Mouse (Mus musculus): ENCODE measurements around the gene Prkca. TPM values are rescaled to one million over a fixed set of nuclear protein-coding genes. Genes with fewer than 3 reads are reported as not detected.

Prkca gene
- polyA plus RNA-seq, 1 experiment from 2014 or later: 6.5 TPM

- Histone ChIP-seq H3K27me3 (ENCODE audit: control insufficient read depth, insufficient read depth, low read depth, low read length) (no peaks in the 10 kb centered on the region), H3K27ac (ENCODE audit: low read length) (no peak overlapping the region), H3K4me3 (ENCODE audit: low read depth, low read length) (no peak overlapping the region), H3K4me2 (ENCODE audit: low read length) (no peak overlapping the region), H3K4me1 (ENCODE audit: control insufficient read depth, insufficient read depth, low read length) (peaks cover 9% of the 10 kb centered on the region; the same call in 1 of the 2 replicates), H3K9me3 (replicated peaks; ENCODE audit: control insufficient read depth, low read length, poor library complexity, severe bottlenecking) (no peaks in the 10 kb centered on the region), H3K9ac (ENCODE audit: low read depth, low read length) (no peak overlapping the region), H3K36me3 (ENCODE audit: control insufficient read depth, insufficient read depth, low read length) (no peaks in the 10 kb centered on the region)
- WGBS: 56% methylated on average over 4 of the region's 4 CpGs
- ATAC-seq: no peak
Observed at GRCm38 (mm10) chr11:107903966-107904605, 439.6 kb downstream of the Prkca start.

- H3K4me2 ChIP-seq (ENCODE audit: low read length): no peak overlapping the region
- no peaks in the 10 kb centered on the region for H3K27me3 ChIP-seq (ENCODE audit: control insufficient read depth, insufficient read depth, low read depth, low read length)
- no peak for ATAC-seq
- 42% methylated on average over 4 of the region's 4 CpGs for WGBS
- no peak overlapping the region for H3K4me3 ChIP-seq (ENCODE audit: low read depth, low read length)
- H3K36me3 ChIP-seq (ENCODE audit: control insufficient read depth, insufficient read depth, low read length): no peaks in the 10 kb centered on the region
- H3K27ac ChIP-seq (ENCODE audit: low read length): no peak overlapping the region
- no peaks in the 10 kb centered on the region for H3K9me3 ChIP-seq (replicated peaks; ENCODE audit: control insufficient read depth, low read length, poor library complexity, severe bottlenecking)
- peaks cover 6% of the 10 kb centered on the region for H3K4me1 ChIP-seq (ENCODE audit: control insufficient read depth, insufficient read depth, low read length)
- H3K9ac ChIP-seq (ENCODE audit: low read depth, low read length): no peak overlapping the region
Observed at GRCm38 (mm10) chr11:107900470-107900869, 443.3 kb downstream of the Prkca start.

- H3K4me2 ChIP-seq (ENCODE audit: low read length): no peak overlapping the region
- WGBS: 57% methylated on average over 2 of the region's 2 CpGs
Observed at GRCm38 (mm10) chr11:107898698-107899097, 445.0 kb downstream of the Prkca start.

GRCm38 (mm10) chr11:107895635-107896034 is 448.1 kb downstream of the Prkca start:
- no peaks in the 10 kb centered on the region for H3K27me3 ChIP-seq (ENCODE audit: control insufficient read depth, insufficient read depth, low read depth, low read length)
- no peak overlapping the region for H3K27ac ChIP-seq (ENCODE audit: low read length)
- H3K9me3 ChIP-seq (replicated peaks; ENCODE audit: control insufficient read depth, low read length, poor library complexity, severe bottlenecking): no peaks in the 10 kb centered on the region
- H3K4me3 ChIP-seq (ENCODE audit: low read depth, low read length): no peak overlapping the region
- WGBS: 57% methylated on average over 4 of the region's 4 CpGs
- H3K4me2 ChIP-seq (ENCODE audit: low read length): no peak overlapping the region
- H3K9ac ChIP-seq (ENCODE audit: low read depth, low read length): no peak overlapping the region
- H3K36me3 ChIP-seq (ENCODE audit: control insufficient read depth, insufficient read depth, low read length): no peaks in the 10 kb centered on the region
- 0 out of 2 replicates have a peak, but pooled peaks have one; percentile 51 for ATAC-seq
- peaks cover 2% of the 10 kb centered on the region for H3K4me1 ChIP-seq (ENCODE audit: control insufficient read depth, insufficient read depth, low read length)

More at GRCm38 (mm10) chr11:107898698-107899097, 445.0 kb downstream of the Prkca start:
- Histone ChIP-seq H3K4me3 (ENCODE audit: low read depth, low read length) (no peak overlapping the region), H3K9ac (ENCODE audit: low read depth, low read length) (no peak overlapping the region), H3K4me1 (ENCODE audit: control insufficient read depth, insufficient read depth, low read length) (peaks cover 2% of the 10 kb centered on the region; the same call in 1 of the 2 replicates), H3K27me3 (ENCODE audit: control insufficient read depth, insufficient read depth, low read depth, low read length) (no peaks in the 10 kb centered on the region), H3K27ac (ENCODE audit: low read length) (no peak overlapping the region), H3K36me3 (ENCODE audit: control insufficient read depth, insufficient read depth, low read length) (no peaks in the 10 kb centered on the region), H3K9me3 (replicated peaks; ENCODE audit: control insufficient read depth, low read length, poor library complexity, severe bottlenecking) (no peaks in the 10 kb centered on the region)
- ATAC-seq: no peak

GRCm38 (mm10) chr11:107891377-107891776 is 452.4 kb downstream of the Prkca start:
- Histone ChIP-seq H3K4me1 (ENCODE audit: control insufficient read depth, insufficient read depth, low read length) (peaks cover 2% of the 10 kb centered on the region), H3K9me3 (replicated peaks; ENCODE audit: control insufficient read depth, low read length, poor library complexity, severe bottlenecking) (no peaks in the 10 kb centered on the region), H3K9ac (ENCODE audit: low read depth, low read length) (no peak overlapping the region), H3K27me3 (ENCODE audit: control insufficient read depth, insufficient read depth, low read depth, low read length) (no peaks in the 10 kb centered on the region), H3K27ac (ENCODE audit: low read length) (no peak overlapping the region), H3K36me3 (ENCODE audit: control insufficient read depth, insufficient read depth, low read length) (no peaks in the 10 kb centered on the region), H3K4me2 (ENCODE audit: low read length) (no peak overlapping the region), H3K4me3 (ENCODE audit: low read depth, low read length) (no peak overlapping the region)
- no peak for ATAC-seq
- WGBS: 80% methylated on average over 3 of the region's 3 CpGs

GRCm38 (mm10) chr11:107887342-107887741 is 456.4 kb downstream of the Prkca start:
- Histone ChIP-seq H3K27me3 (ENCODE audit: control insufficient read depth, insufficient read depth, low read depth, low read length) (no peaks in the 10 kb centered on the region), H3K9me3 (replicated peaks; ENCODE audit: control insufficient read depth, low read length, poor library complexity, severe bottlenecking) (no peaks in the 10 kb centered on the region), H3K27ac (ENCODE audit: low read length) (no peak overlapping the region), H3K36me3 (ENCODE audit: control insufficient read depth, insufficient read depth, low read length) (no peaks in the 10 kb centered on the region; the same call in 1 of the 2 replicates), H3K9ac (ENCODE audit: low read depth, low read length) (no peak overlapping the region), H3K4me3 (ENCODE audit: low read depth, low read length) (no peak overlapping the region), H3K4me2 (ENCODE audit: low read length) (no peak overlapping the region), H3K4me1 (ENCODE audit: control insufficient read depth, insufficient read depth, low read length) (no peaks in the 10 kb centered on the region)
- no peak for ATAC-seq
- 79% methylated on average over 6 of the region's 6 CpGs for WGBS

Small RNA genes within 50 kb of the gene (microRNA-seq; reads per million reads assigned to microRNA genes)
- gene Mir7223: not detected

Other genes with a start within 250 kb of the Prkca start
- gene Apoh, start 574 bp downstream of the Prkca start, polyA plus RNA-seq (2015; fragmentation: Nextera tagmentation; extraction: Ambion mirVana): 0.30 and 0.41 TPM in 2 replicates
- 28.6 and 31.1 TPM in 2 replicates for gene Cep112, start 81.3 kb upstream of the Prkca start, polyA plus RNA-seq (2015; fragmentation: Nextera tagmentation; extraction: Ambion mirVana)

Data from midbrain, embryonic 16.5 days (tissue).